Mouse (Mus musculus) cerebellum, postnatal 10 days (tissue): ENCODE measurements at regions not wholly inside any gene's neighbourhood (a gene's known extent, or its start where the extent isn't known, plus 50 kb on each side); places are given as distances from the start of the nearest gene placed in this dataset.
"Not testable (repeated sequence)": the region's sequence is repeated elsewhere in the genome, so short reads cannot be mapped to it uniquely, and the experiment has no call there.

Experiments
- DNase-seq, 2 experiments: peaks; one replicate each; pipeline ENCODE4 v3.0.0; 2021; ENCODE audit warnings: mixed read lengths in 2 of 2

GRCm38 (mm10) chr13:58663316-58663715 lies 52.6 kb upstream of the Slc28a3 start:
- no peak for DNase-seq

GRCm38 (mm10) chr13:58668664-58669063 lies 58.0 kb upstream of the Slc28a3 start:
- DNase-seq: no peak

GRCm38 (mm10) chr13:58670206-58670605 lies 59.5 kb upstream of the Slc28a3 start:
- peak; percentile 16 to 20 for DNase-seq

GRCm38 (mm10) chr13:58675611-58676010 lies 64.9 kb upstream of the Slc28a3 start:
- DNase-seq: not testable (repeated sequence)

GRCm38 (mm10) chr13:58677521-58677920 lies 66.8 kb upstream of the Slc28a3 start:
- DNase-seq: no peak

GRCm38 (mm10) chr13:58679663-58680062 lies 69.0 kb upstream of the Slc28a3 start:
- DNase-seq: no peak

- DNase-seq: no peak
Measured at GRCm38 (mm10) chr13:58686822-58687221, 76.1 kb upstream of the Slc28a3 start.

- DNase-seq: no peak
Measured at GRCm38 (mm10) chr13:58687609-58688008, 76.9 kb upstream of the Slc28a3 start.

GRCm38 (mm10) chr13:58688249-58688648 lies 77.6 kb upstream of the Slc28a3 start:
- DNase-seq: no peak

- no peak for DNase-seq
Measured at GRCm38 (mm10) chr13:58694703-58695102, 84.0 kb upstream of the Slc28a3 start.

GRCm38 (mm10) chr13:58695964-58696363 lies 85.3 kb upstream of the Slc28a3 start:
- no peak for DNase-seq

- no peak for DNase-seq
Measured at GRCm38 (mm10) chr13:58700021-58700420, 89.3 kb upstream of the Slc28a3 start.

GRCm38 (mm10) chr13:58704141-58704540 lies 93.5 kb upstream of the Slc28a3 start:
- no peak for DNase-seq

- no peak for DNase-seq
Measured at GRCm38 (mm10) chr13:58716584-58716983, 89.8 kb upstream of the Ntrk2 start.

- no peak for DNase-seq
Measured at GRCm38 (mm10) chr13:58730500-58731105, 75.8 kb upstream of the Ntrk2 start.

GRCm38 (mm10) chr13:58732776-58733175 lies 73.6 kb upstream of the Ntrk2 start:
- peak in 1 of 2 experiments; percentile 12 for DNase-seq

GRCm38 (mm10) chr13:58733615-58734014 lies 72.8 kb upstream of the Ntrk2 start:
- no peak for DNase-seq

GRCm38 (mm10) chr13:58735577-58735976 lies 70.8 kb upstream of the Ntrk2 start:
- DNase-seq: no peak

GRCm38 (mm10) chr13:58740731-58741130 lies 65.6 kb upstream of the Ntrk2 start:
- peak; percentile 19 to 30 for DNase-seq

- DNase-seq: no peak
Measured at GRCm38 (mm10) chr13:58746056-58746455, 60.3 kb upstream of the Ntrk2 start.

GRCm38 (mm10) chr13:58747685-58748084 lies 58.7 kb upstream of the Ntrk2 start:
- DNase-seq: no peak

- DNase-seq: no peak
Measured at GRCm38 (mm10) chr13:58756125-58756524, 50.2 kb upstream of the Ntrk2 start.
